12 mouse cellular contexts compared by ENCODE assay signal in the genomic region with DNA sequence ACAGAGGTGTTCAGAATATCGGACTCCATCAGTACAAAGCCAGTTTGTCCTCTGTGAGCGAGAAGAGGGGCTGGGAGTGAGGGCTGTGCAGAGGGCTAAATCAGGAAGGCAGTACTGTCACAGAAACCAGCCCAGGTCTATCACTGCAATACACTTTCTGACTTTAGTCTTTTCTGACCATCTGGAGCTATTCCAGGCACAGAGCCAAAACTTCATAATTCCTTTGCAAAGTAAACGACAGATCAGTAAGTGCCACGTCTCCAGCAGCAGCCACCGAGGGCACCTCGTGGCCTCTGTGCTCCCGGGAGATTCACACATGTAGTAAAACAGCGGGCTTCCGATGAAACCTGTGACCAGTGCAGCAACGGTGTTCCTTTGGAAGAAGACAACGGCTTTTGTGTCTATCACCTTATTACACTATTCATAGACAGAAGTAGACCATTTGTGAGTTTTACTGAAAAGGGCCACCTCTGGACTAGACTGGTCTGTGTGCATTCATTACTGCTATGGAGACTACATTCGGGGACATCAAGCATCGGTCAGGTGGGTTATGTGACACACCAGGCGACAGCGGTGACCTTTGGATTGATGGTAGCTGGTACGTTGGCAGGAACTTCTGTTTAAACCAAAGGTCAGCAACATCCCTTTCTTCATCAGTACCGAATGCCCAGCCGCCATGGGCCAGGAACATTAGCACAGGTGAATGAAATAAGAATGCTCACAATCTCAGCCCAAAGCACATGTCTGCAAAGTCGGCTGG. TPM values are rescaled to one million over a fixed set of nuclear protein-coding genes. Genes with fewer than 3 reads are reported as not detected.
DNase-seq lines count a peak whose midpoint lies in the region; ATAC-seq and TF ChIP-seq lines count a peak whose summit lies in the region.
"Had no signal": no experiment of that assay in that cellular context is flagged by ENCODE, and none has a peak within 500 bp of the region (broad histone marks: within the 10 kb centered on the region; RNA-seq: fewer than 3 reads in every experiment).

No protein-coding gene starts in this region.

- TF ChIP-seq CTCF in lung, adult 2 months (IDR thresholded peaks at IDR 0.05; ENCODE audit: insufficient read depth, low read length): no peak

- whole genome bisulfite sequencing in embryonic facial prominence, embryonic 14.5 days: 72% methylated on average over 19 of the region's 19 CpGs
- 90% methylated on average over 19 of the region's 19 CpGs for WGBS in embryonic facial prominence, embryonic 10.5 days
- 81% methylated on average over 19 of the region's 19 CpGs for WGBS in hindbrain, embryonic 14.5 days
- WGBS in hindbrain, embryonic 11.5 days: 89% methylated on average over 19 of the region's 19 CpGs
- 44% methylated on average over 19 of the region's 19 CpGs for WGBS in lung, embryonic 15.5 days
- WGBS in lung, adult 2 months: 54% methylated on average over 19 of the region's 19 CpGs
- WGBS in stomach, embryonic 14.5 days: 58% methylated on average over 19 of the region's 19 CpGs

- no peaks in the 10 kb centered on the region for H3K27me3 ChIP-seq in embryonic facial prominence, embryonic 14.5 days (replicated peaks; ENCODE audit: control insufficient read depth, insufficient read depth, low read length)
- no peaks in the 10 kb centered on the region for H3K27me3 ChIP-seq in embryonic facial prominence, embryonic 10.5 days (replicated peaks; ENCODE audit: low read depth, poor library complexity, severe bottlenecking)
- H3K27me3 ChIP-seq in hindbrain, embryonic 14.5 days (ENCODE audit: control insufficient read depth, insufficient read depth, low read length): no peaks in the 10 kb centered on the region
- no peaks in the 10 kb centered on the region for H3K27me3 ChIP-seq in hindbrain, embryonic 11.5 days (ENCODE audit: control insufficient read depth, insufficient read depth, low read length)
- no peaks in the 10 kb centered on the region for H3K27me3 ChIP-seq in lung, embryonic 15.5 days
- H3K27me3 ChIP-seq in stomach, embryonic 14.5 days (ENCODE audit: control insufficient read depth, insufficient read depth, low read length): no peaks in the 10 kb centered on the region

- TF ChIP-seq POLR2A in lung, adult 2 months (IDR thresholded peaks at IDR 0.05; ENCODE audit: borderline replicate concordance, extremely low read depth, low read depth, low read length): no peak

- no peak overlapping the region for H3K27ac ChIP-seq in embryonic facial prominence, embryonic 14.5 days (replicated peaks; ENCODE audit: low read depth, low read length)
- no peak overlapping the region for H3K27ac ChIP-seq in embryonic facial prominence, embryonic 10.5 days (replicated peaks)
- H3K27ac ChIP-seq in hindbrain, embryonic 14.5 days: no peak overlapping the region
- H3K27ac ChIP-seq in hindbrain, embryonic 11.5 days (ENCODE audit: low read depth, low read length): no peak overlapping the region
- H3K27ac ChIP-seq in lung, embryonic 15.5 days: peak overlapping the region; percentile 38
- H3K27ac ChIP-seq in stomach, embryonic 14.5 days (ENCODE audit: low read length): no peak overlapping the region
- H3K27ac ChIP-seq: macrophage had no signal

- H3K4me3 ChIP-seq in embryonic facial prominence, embryonic 14.5 days (ENCODE audit: low read depth, low read length): no peak overlapping the region
- H3K4me3 ChIP-seq in embryonic facial prominence, embryonic 10.5 days: no peak overlapping the region
- no peak overlapping the region for H3K4me3 ChIP-seq in hindbrain, embryonic 14.5 days (replicated peaks; ENCODE audit: low read length)
- H3K4me3 ChIP-seq in hindbrain, embryonic 11.5 days (ENCODE audit: low read depth, low read length): no peak overlapping the region
- H3K4me3 ChIP-seq in lung, embryonic 15.5 days: no peak overlapping the region
- H3K4me3 ChIP-seq in lung, adult 2 months (replicated peaks; ENCODE audit: extremely low read depth, low read depth, low read length): no peak overlapping the region
- no peak overlapping the region for H3K4me3 ChIP-seq in stomach, embryonic 14.5 days (ENCODE audit: low read depth, low read length)

- DNase-seq in embryonic facial prominence, embryonic 14.5 days (ENCODE audit: low spot score): peak; percentile 76
- no peak for DNase-seq in embryonic facial prominence, embryonic 10.5 days (ENCODE audit: low spot score)
- DNase-seq in hindbrain, embryonic 14.5 days (ENCODE audit: low spot score): peak; percentile 40
- no peak for DNase-seq in hindbrain, embryonic 11.5 days (ENCODE audit: low spot score)
- DNase-seq in lung, adult 2 months: no peak
- DNase-seq: B cell, adult 2 months; thymus, adult 18-20 months had no signal

- H3K4me1 ChIP-seq in embryonic facial prominence, embryonic 14.5 days (ENCODE audit: control insufficient read depth, insufficient read depth, low read length): peaks cover 16% of the 10 kb centered on the region; the same call in 1 of the 2 replicates
- H3K4me1 ChIP-seq in embryonic facial prominence, embryonic 10.5 days: peaks cover 8% of the 10 kb centered on the region
- H3K4me1 ChIP-seq in hindbrain, embryonic 14.5 days (replicated peaks; ENCODE audit: control insufficient read depth, insufficient read depth, low read length): peaks cover 7% of the 10 kb centered on the region; the same call in 1 of the 2 replicates
- no peaks in the 10 kb centered on the region for H3K4me1 ChIP-seq in hindbrain, embryonic 11.5 days (replicated peaks; ENCODE audit: control insufficient read depth, insufficient read depth, low read length)
- H3K4me1 ChIP-seq in lung, embryonic 15.5 days: peaks cover 75% of the 10 kb centered on the region
- peaks cover 32% of the 10 kb centered on the region for H3K4me1 ChIP-seq in lung, adult 2 months (ENCODE audit: control insufficient read depth, insufficient read depth, low read length)
- peaks cover 33% of the 10 kb centered on the region for H3K4me1 ChIP-seq in stomach, embryonic 14.5 days (ENCODE audit: control insufficient read depth, insufficient read depth, low read length)

- H3K9ac ChIP-seq in embryonic facial prominence, embryonic 14.5 days (ENCODE audit: low read depth, low read length): no peak overlapping the region
- H3K9ac ChIP-seq in hindbrain, embryonic 14.5 days: no peak overlapping the region
- no peak overlapping the region for H3K9ac ChIP-seq in hindbrain, embryonic 11.5 days (ENCODE audit: low read depth, low read length)
- no peak overlapping the region for H3K9ac ChIP-seq in lung, embryonic 15.5 days
- H3K9ac ChIP-seq in stomach, embryonic 14.5 days (replicated peaks; ENCODE audit: low read depth, low read length): no peak overlapping the region

- peaks cover 16% of the 10 kb centered on the region for H3K36me3 ChIP-seq in embryonic facial prominence, embryonic 14.5 days (ENCODE audit: control insufficient read depth, insufficient read depth, low read length)
- no peaks in the 10 kb centered on the region; the same call in 1 of the 2 replicates for H3K36me3 ChIP-seq in embryonic facial prominence, embryonic 10.5 days (replicated peaks)
- no peaks in the 10 kb centered on the region for H3K36me3 ChIP-seq in hindbrain, embryonic 14.5 days (replicated peaks; ENCODE audit: control insufficient read depth, insufficient read depth)
- H3K36me3 ChIP-seq in hindbrain, embryonic 11.5 days (ENCODE audit: control insufficient read depth, insufficient read depth, low read length): no peaks in the 10 kb centered on the region
- peaks cover 7% of the 10 kb centered on the region for H3K36me3 ChIP-seq in lung, embryonic 15.5 days
- peaks cover 5% of the 10 kb centered on the region; the same call in 1 of the 2 replicates for H3K36me3 ChIP-seq in stomach, embryonic 14.5 days (ENCODE audit: control insufficient read depth, insufficient read depth, low read length)

- no peak for ATAC-seq in embryonic facial prominence, embryonic 14.5 days (ENCODE audit: low read depth)
- ATAC-seq in hindbrain, embryonic 14.5 days (ENCODE audit: low FRiP score): no peak
- no peak for ATAC-seq in hindbrain, embryonic 11.5 days (ENCODE audit: low FRiP score)
- ATAC-seq in lung, embryonic 15.5 days (ENCODE audit: borderline replicate concordance, extremely low read depth, low FRiP score, low TSS enrichment): peak; percentile 9; the same call in 1 of the 2 replicates
- peak; percentile 37; the same call in 1 of the 2 replicates for ATAC-seq in stomach, embryonic 14.5 days (ENCODE audit: insufficient number of reproducible peaks, insufficient read depth, low FRiP score, low read depth)
- no peak for ATAC-seq in granulocyte monocyte progenitor cell, adult 5-6 weeks (replicated peaks; ENCODE audit: poor library complexity, severe bottlenecking)

- H3K4me2 ChIP-seq in embryonic facial prominence, embryonic 14.5 days (ENCODE audit: low read depth, low read length): no peak overlapping the region
- no peak overlapping the region for H3K4me2 ChIP-seq in hindbrain, embryonic 14.5 days (replicated peaks)
- no peak overlapping the region for H3K4me2 ChIP-seq in hindbrain, embryonic 11.5 days (replicated peaks; ENCODE audit: low read depth, low read length)
- no peak overlapping the region; the same call in 1 of the 2 replicates for H3K4me2 ChIP-seq in lung, embryonic 15.5 days
- H3K4me2 ChIP-seq in stomach, embryonic 14.5 days (replicated peaks; ENCODE audit: low read depth, low read length): no peak overlapping the region

- H3K9me3 ChIP-seq in embryonic facial prominence, embryonic 14.5 days (ENCODE audit: control insufficient read depth, low read length): 0 out of 2 replicates have a peak, but pooled peaks cover 5% of the 10 kb centered on the region
- no peaks in the 10 kb centered on the region for H3K9me3 ChIP-seq in embryonic facial prominence, embryonic 10.5 days
- no peaks in the 10 kb centered on the region for H3K9me3 ChIP-seq in hindbrain, embryonic 14.5 days (ENCODE audit: control insufficient read depth, low read length)
- no peaks in the 10 kb centered on the region for H3K9me3 ChIP-seq in hindbrain, embryonic 11.5 days (ENCODE audit: control insufficient read depth, low read length)
- no peaks in the 10 kb centered on the region for H3K9me3 ChIP-seq in lung, embryonic 15.5 days
- H3K9me3 ChIP-seq in stomach, embryonic 14.5 days (ENCODE audit: control insufficient read depth, low read depth, low read length): no peaks in the 10 kb centered on the region; the same call in 1 of the 2 replicates

RNA-seq across cellular contexts. Expression of a gene that starts 24.2 kb away (rescaled TPM):
- 43.2 and 44.3 TPM in 2 replicates for polyA plus RNA-seq in embryonic facial prominence, embryonic 14.5 days (2014; fragmentation: Nextera tagmentation; extraction: Ambion mirVana)
- polyA plus RNA-seq in embryonic facial prominence, embryonic 10.5 days (2016; fragmentation: Nextera tagmentation; extraction: Ambion mirVana): 10.0 and 11.1 TPM in 2 replicates
- 11.3 and 11.4 TPM in 2 replicates for polyA plus RNA-seq in hindbrain, embryonic 14.5 days (2014; fragmentation: Nextera tagmentation; extraction: Ambion mirVana)
- polyA plus RNA-seq in hindbrain, embryonic 11.5 days (2014; fragmentation: Nextera tagmentation; extraction: Ambion mirVana): 11.4 and 12.8 TPM in 2 replicates
- polyA plus RNA-seq in lung, embryonic 15.5 days (2015; fragmentation: Nextera tagmentation; extraction: Ambion mirVana): 33.5 and 35.7 TPM in 2 replicates
- 17.6 and 23.8 TPM in 2 replicates for polyA plus RNA-seq in lung, adult 2 months (2012; rRNA removed)
- polyA plus RNA-seq in stomach, embryonic 14.5 days (2014; fragmentation: Nextera tagmentation; extraction: Ambion mirVana): 32.8 and 33.3 TPM in 2 replicates
- total RNA-seq in granulocyte monocyte progenitor cell, adult 5-6 weeks (2014; fragmentation: Nextera tagmentation): 48.8 and 58.5 TPM in 2 replicates
- total RNA-seq in granulocyte monocyte progenitor cell, adult 5-6 weeks (2017): 21.3 and 24.0 TPM in 2 replicates
- total RNA-seq: MEL had no signal

Comparison
In these comparisons a context has a peak if more than half of its experiments do, and no peak if none do; other contexts are left out.
1. DNase-seq: peak in embryonic facial prominence, embryonic 14.5 days (single experiment) and hindbrain, embryonic 14.5 days (single experiment); none in embryonic facial prominence, embryonic 10.5 days (single experiment), hindbrain, embryonic 11.5 days (single experiment) and lung, adult 2 months (single experiment).
2. ATAC-seq: peak in lung, embryonic 15.5 days (single experiment) and stomach, embryonic 14.5 days (single experiment); none in embryonic facial prominence, embryonic 14.5 days (single experiment), hindbrain, embryonic 14.5 days (single experiment), hindbrain, embryonic 11.5 days (single experiment) and granulocyte monocyte progenitor cell, adult 5-6 weeks (single experiment).